Mouse (Mus musculus): ENCODE data around the gene Olfr589.
A peak's percentile ranks its signal among the peaks of the same experiment; 100 is the strongest.
"Not testable (repeated sequence)": the region's sequence is repeated elsewhere in the genome, so short reads cannot be mapped to it uniquely, and the experiment has no call there.

Olfr589 gene

DNA sequence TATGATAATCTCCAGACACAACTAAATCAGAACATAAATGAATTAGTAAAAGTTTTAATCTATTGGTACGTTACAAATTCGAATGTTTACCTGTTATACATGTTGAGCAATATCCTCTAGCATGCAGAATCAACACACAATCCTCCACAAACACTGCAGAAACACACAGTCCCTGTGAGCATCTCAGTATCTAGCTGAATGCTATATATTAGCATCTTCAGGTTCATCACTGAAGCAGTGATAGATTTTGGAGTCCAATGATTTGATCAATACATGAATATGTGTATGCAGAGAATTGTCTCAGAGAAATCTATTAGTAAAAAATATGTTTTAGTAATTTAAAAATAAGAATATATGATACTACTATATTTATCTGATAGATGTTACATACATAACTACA is at the start of gene Olfr589:
Gene Olfr589, minus strand, starts transcription at position 101 of the 400 bp plus-strand sequence.
- no peak for DNase-seq (ENCODE audit: low read depth, low spot score)

DNA sequence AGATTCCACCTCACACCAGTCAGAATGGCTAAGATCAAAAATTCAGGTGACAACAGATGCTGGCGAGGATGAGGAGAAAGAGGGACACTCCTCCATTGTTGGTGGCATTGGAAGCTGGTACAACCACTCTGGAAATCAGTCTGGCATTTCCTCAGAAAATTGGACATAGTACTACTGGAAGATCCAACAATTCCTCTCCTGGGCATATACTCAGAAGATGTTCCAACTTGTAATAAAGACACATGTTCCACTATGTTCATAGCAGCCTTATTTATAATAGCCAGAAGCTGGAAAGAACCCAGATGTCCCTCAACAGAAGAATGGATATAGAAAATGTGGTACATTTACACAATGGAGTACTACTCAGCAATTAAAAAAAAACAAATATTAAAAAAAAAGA is 28.3 kb upstream of the Olfr589 start, which contains the start of gene Olfr592:
Gene Olfr592, plus strand, starts transcription at position 301 of the 400 bp plus-strand sequence.
- DNase-seq (ENCODE audit: low read depth, low spot score), result not testable (repeated sequence)

DNA sequence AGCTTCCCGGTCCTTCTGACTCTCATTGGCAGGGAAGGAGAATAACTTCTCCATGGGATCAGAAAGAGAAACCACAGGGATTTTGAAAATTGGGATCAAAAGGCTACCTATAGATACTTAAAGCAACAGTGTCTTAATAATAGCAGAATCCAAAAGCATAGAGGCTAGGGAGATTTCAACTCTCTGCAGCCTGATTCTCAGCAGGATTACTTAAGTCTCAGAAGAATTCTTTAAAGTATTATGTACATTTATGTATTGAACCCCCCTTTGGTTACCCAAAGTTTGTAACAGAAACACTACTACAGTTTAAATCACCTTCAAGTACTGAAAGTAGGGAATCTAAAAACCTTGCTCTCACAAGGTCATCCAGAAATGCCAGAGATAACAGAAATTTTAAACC is 22.1 kb upstream of the Olfr589 start, which contains the start of gene Olfr591:
Gene Olfr591, minus strand, starts transcription at position 101 of the 400 bp plus-strand sequence.
- DNase-seq (ENCODE audit: low read depth, low spot score), result no peak

DNA sequence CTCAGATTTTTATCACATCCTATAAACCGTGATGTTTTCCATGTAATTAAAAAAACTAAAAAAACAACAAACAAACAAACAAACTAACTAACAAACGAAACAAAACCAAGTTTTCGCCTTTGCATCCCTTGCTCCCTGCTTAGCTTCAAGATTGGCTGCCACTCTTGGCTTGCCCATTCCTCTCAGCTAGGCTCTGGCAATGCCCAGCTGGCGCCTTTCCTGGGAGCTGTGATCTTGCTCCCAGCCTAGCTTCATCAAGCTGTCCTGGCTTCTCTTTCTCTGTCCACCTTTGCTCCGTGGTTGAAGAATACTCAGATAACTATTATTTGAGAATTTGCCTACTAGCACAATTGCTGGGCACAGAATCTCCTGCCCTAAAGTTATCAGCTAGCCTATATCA is 13.5 kb upstream of the Olfr589 start:
- no peak for DNase-seq (ENCODE audit: low read depth, low spot score)

DNA sequence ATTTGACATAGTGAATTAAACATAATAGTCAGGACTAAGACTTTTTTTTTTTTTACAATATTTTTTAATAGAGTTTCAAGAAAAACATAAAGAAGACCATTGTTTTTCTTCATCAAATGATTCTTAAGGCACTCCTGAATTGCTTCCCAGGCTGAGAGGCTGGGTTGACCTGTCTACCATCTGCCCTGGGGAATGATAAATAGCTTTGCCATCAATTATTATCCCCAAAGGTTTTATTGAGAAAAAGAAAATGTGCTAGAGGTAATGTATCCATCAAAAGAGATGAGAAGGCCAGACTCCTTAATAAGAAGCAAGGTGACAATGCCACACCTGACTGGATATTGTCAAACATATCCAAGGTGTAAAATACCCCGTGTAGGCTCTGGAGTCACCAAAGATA is 15.6 kb downstream of the Olfr589 start, which contains the start of gene Olfr588-ps1:
Gene Olfr588-ps1, plus strand, starts transcription at position 301 of the 400 bp plus-strand sequence.
- DNase-seq (ENCODE audit: low read depth, low spot score), result no peak

DNA sequence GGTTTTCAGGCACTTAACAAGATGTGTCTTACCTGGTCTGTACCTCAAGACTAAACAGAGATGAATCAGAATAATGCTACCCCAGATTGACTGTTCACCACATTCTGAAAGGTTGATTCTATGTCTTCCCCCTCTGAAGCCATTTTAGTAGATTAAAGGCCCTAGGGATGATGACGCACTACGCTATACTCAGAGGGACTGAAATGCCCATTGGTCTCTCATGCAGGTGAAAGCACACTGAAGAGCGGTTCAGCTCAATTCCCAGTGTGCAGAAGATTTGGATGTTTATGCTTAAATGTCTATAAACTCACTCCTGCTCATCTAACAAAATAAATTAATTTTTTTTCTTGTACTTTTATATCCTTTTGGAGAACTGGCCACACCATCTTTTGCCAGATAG is 30.6 kb downstream of the Olfr589 start, which contains the start of gene Olfr586:
Gene Olfr586, minus strand, starts transcription at position 101 of the 400 bp plus-strand sequence.
- no peak for DNase-seq (ENCODE audit: low read depth, low spot score)

DNA sequence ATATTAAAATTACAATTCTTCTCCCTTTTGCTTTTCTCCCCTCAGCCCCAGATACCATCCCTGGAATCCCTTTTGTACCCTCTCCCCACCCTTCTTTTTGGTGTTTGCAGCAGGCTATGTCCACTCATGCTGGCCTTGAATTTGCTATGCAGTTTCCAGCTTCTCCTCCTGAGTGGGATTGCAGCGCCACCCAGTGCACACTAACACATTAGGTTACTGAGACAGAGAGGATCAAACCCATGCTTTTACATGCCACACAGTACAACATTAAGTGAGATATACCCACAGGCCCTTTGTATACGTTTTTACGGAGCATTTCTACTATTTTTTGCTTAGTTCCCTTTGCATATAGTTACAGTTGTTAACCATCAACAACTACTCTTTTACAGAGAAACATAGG is 36.8 kb downstream of the Olfr589 start:
- DNase-seq (ENCODE audit: low read depth, low spot score), result peak; percentile 12
